Mouse (Mus musculus) MEL (cell line): Measurements from ENCODE around the gene Axl.

Source experiments
- BHLHE40 ChIP-seq: IDR thresholded peaks from 2 replicates; pipeline ENCODE4 v1.6.1; 2012; ENCODE audit warnings: low read depth, mild to moderate bottlenecking, inconsistent platforms, low read length, improper control_type of control experiment, borderline replicate concordance
- CTCF ChIP-seq, 3 experiments: IDR thresholded peaks in 2 of 3; conservative IDR thresholded peaks in 1 of 3; 2 replicates each; pipeline ENCODE4 v1.5.1; 2011 to 2012; ENCODE audit warnings: low read length in 3 of 3, low read depth in 2 of 3, mild to moderate bottlenecking in 2 of 3, improper control_type of control experiment in 1 of 3, inconsistent platforms in 1 of 3, mixed read lengths in 1 of 3, moderate library complexity in 1 of 3; ENCODE audit not compliant: control insufficient read depth in 1 of 3, insufficient read depth in 1 of 3, poor library complexity in 1 of 3, severe bottlenecking in 1 of 3
- ELF1 ChIP-seq: IDR thresholded peaks from 2 replicates; pipeline ENCODE4 v1.6.1; 2014; ENCODE audit warnings: low read depth, mild to moderate bottlenecking, inconsistent platforms, low read length, improper control_type of control experiment, moderate library complexity
- EP300 ChIP-seq, 2 experiments: IDR thresholded peaks; 2 replicates each; pipeline ENCODE4 v1.6.1; 2011; ENCODE audit warnings: improper control_type of control experiment in 2 of 2, low read length in 2 of 2, low read depth in 1 of 2, mild to moderate bottlenecking in 1 of 2
- GABPA ChIP-seq: IDR thresholded peaks from 2 replicates; pipeline ENCODE4 v1.6.1; 2012; ENCODE audit warnings: low read depth, mild to moderate bottlenecking, inconsistent platforms, low read length, improper control_type of control experiment, moderate library complexity
- GATA1 ChIP-seq: IDR thresholded peaks from 2 replicates; pipeline ENCODE4 v1.6.1; 2011; ENCODE audit warnings: low read depth, low read length, improper control_type of control experiment
- HCFC1 ChIP-seq: IDR thresholded peaks from 2 replicates; pipeline ENCODE4 v1.6.1; 2012; ENCODE audit warnings: low read depth, mild to moderate bottlenecking, inconsistent platforms, low read length, improper control_type of control experiment, moderate library complexity
- MAFK ChIP-seq: IDR thresholded peaks from 2 replicates; pipeline ENCODE4 v1.6.1; 2011; ENCODE audit warnings: low read depth, mild to moderate bottlenecking, low read length, improper control_type of control experiment, borderline replicate concordance
- MXI1 ChIP-seq: IDR thresholded peaks from 2 replicates; pipeline ENCODE4 v1.6.1; 2011; ENCODE audit warnings: mild to moderate bottlenecking, low read depth, low read length, improper control_type of control experiment
- POLR2A ChIP-seq, 2 experiments: IDR thresholded peaks; 2 replicates each; pipeline ENCODE4 v1.6.1; 2011 to 2012; ENCODE audit warnings: low read length in 2 of 2, mild to moderate bottlenecking in 2 of 2, control low read depth in 1 of 2, improper control_type of control experiment in 1 of 2, low read depth in 1 of 2, moderate library complexity in 1 of 2; ENCODE audit not compliant: control insufficient read depth in 1 of 2, insufficient read depth in 1 of 2, poor library complexity in 1 of 2
- USF1 ChIP-seq: IDR thresholded peaks from 2 replicates; pipeline ENCODE4 v1.6.1; 2014; ENCODE audit warnings: low read depth, mild to moderate bottlenecking, inconsistent platforms, low read length, improper control_type of control experiment, moderate library complexity
- ZNF384 ChIP-seq: IDR thresholded peaks from 2 replicates; pipeline ENCODE4 v1.6.1; 2012; ENCODE audit warnings: low read depth, mild to moderate bottlenecking, inconsistent platforms, low read length, improper control_type of control experiment

- TF ChIP-seq POLR2A (IDR thresholded peaks at IDR 0.05; ENCODE audit: control insufficient read depth in 1 of 2, insufficient read depth in 1 of 2, low read depth in 1 of 2, low read length in 2 of 2, poor library complexity in 1 of 2) = 0 out of 4 replicates have a peak, but pooled peaks of 1 of the 2 experiments have one; percentile 31
- no peak for TF ChIP-seq CTCF (IDR thresholded peaks at IDR 0.05 in 2 of 3, conservative IDR thresholded peaks at IDR 0.05 in 1 of 3; ENCODE audit: control insufficient read depth in 1 of 3, insufficient read depth in 1 of 3, low read depth in 2 of 3, low read length in 3 of 3, poor library complexity in 1 of 3, severe bottlenecking in 1 of 3)
- TF ChIP-seq GATA1 = no peak
- TF ChIP-seq EP300 (IDR thresholded peaks at IDR 0.05; ENCODE audit: low read depth in 1 of 2, low read length in 2 of 2) = no peak
- TF ChIP-seq MXI1 = no peak
- TF ChIP-seq MAFK = no peak
- no peak for TF ChIP-seq ZNF384
- no peak for TF ChIP-seq USF1
- TF ChIP-seq ELF1 = no peak
- TF ChIP-seq HCFC1 = no peak
- no peak for TF ChIP-seq BHLHE40
- TF ChIP-seq GABPA = no peak
Observed at GRCm38 (mm10) chr7:25710519-25711130, 77.9 kb downstream of the Axl start.
